Mouse (Mus musculus): ENCODE measurements around the gene Hck.

DNA sequence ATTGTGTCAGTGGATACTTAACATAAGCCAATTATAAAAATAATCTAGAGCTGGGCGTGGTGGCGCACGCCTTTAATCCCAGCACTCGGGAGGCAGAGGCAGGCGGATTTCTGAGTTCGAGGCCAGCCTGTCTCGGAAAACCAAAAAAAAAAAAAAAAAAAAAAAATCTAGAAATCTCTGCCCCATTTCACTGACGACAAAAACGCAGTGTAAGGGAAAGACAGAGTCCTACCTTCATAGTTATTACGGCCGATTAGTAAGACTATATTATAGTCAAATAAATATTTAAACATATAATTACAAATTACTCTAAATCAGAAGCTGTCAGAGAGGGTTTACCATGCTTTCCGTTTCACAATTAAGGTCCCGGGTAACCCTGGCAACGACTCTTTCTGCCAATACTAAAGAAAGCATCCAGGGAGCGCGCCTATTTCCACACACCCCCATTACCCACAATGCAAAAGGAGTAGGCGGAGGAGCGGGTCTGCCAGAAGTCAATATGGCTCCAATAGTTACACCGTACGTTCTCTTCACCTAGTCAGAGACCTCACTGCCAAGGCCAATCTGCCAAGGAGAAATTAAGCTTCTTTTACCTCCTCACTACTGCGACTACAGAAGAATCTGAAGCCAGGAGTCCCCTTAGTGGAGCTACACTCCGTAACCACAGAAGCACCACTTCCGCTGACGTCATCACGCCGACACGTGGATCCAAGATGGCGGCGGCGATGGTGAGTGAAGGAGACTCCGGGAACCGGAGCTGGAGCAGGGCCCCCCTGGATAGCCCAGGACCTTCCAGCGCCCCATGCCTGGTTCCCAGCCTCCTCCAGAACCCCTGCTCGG lies 52.8 kb downstream of the Hck start, which contains the start of gene Tm9sf4:
- TF ChIP-seq CTCF (IDR thresholded peaks at IDR 0.05; ENCODE audit: low read depth, low read length) (no peak), GATA1 (IDR thresholded peaks at IDR 0.05; ENCODE audit: borderline replicate concordance, low read length) (no peak), TAL1 (conservative IDR thresholded peaks at IDR 0.05; ENCODE audit: low read depth, low read length) (no peak), GATA2 (IDR thresholded peaks at IDR 0.05; ENCODE audit: borderline replicate concordance, low read depth, low read length) (no peak)

Data from G1E (cell line).